Mouse (Mus musculus) CH12.LX (cell line): ENCODE measurements around the gene Zdhhc11. TPM values are rescaled to one million over a fixed set of nuclear protein-coding genes. Genes with fewer than 3 reads are reported as not detected.

Experiments
- DNase-seq: peaks from one replicate; pipeline ENCODE4 v3.0.0-alpha.2; 2013; ENCODE audit errors: extremely low read depth
- H3K27ac ChIP-seq: 2 replicates; pipeline ENCODE4 v1.5.1; 2012; ENCODE audit warnings: low read depth, mild to moderate bottlenecking, control low read depth, moderate library complexity; ENCODE audit not compliant: insufficient read depth
- H3K27me3 ChIP-seq: replicated peaks from 2 replicates; pipeline ENCODE3; 2012; ENCODE audit warnings: inconsistent platforms
- H3K36me3 ChIP-seq, 2 experiments: replicated peaks in 1 of 2; 2 replicates each; pipeline versions ENCODE3 to v1.6.1; 2012; ENCODE audit warnings: inconsistent platforms in 1 of 2, low read length in 1 of 2, mild to moderate bottlenecking in 1 of 2, mixed read lengths in 1 of 2, moderate library complexity in 1 of 2; ENCODE audit not compliant: control insufficient read depth in 1 of 2, insufficient read depth in 1 of 2
- H3K4me1 ChIP-seq, 2 experiments: 2 replicates each; pipeline ENCODE4 v1.6.1; 2012; ENCODE audit warnings: inconsistent platforms in 1 of 2, moderate library complexity in 1 of 2; ENCODE audit not compliant: insufficient read depth in 2 of 2, control insufficient read depth in 1 of 2
- H3K4me2 ChIP-seq: 2 replicates; pipeline ENCODE4 v1.6.1; 2012; ENCODE audit warnings: low read depth, mild to moderate bottlenecking, control low read depth; ENCODE audit not compliant: poor library complexity, insufficient read depth, severe bottlenecking
- H3K4me3 ChIP-seq, 3 experiments: fragments of 150-350 bp in 1 of 3; sonication (generic) in 1 of 3; replicated peaks in 1 of 3; 2 replicates each; pipeline versions ENCODE3 to v1.5.1; 2011 to 2012; ENCODE audit warnings: low read depth in 2 of 3, low read length in 2 of 3, mild to moderate bottlenecking in 2 of 3, moderate library complexity in 2 of 3, control low read depth in 1 of 3, improper control_type of control experiment in 1 of 3, inconsistent platforms in 1 of 3, mixed read lengths in 1 of 3; ENCODE audit not compliant: poor library complexity in 1 of 3
- H3K79me2 ChIP-seq: replicated peaks from 2 replicates; pipeline ENCODE4 v1.6.1; 2012; ENCODE audit warnings: mild to moderate bottlenecking, moderate library complexity; ENCODE audit not compliant: control insufficient read depth, poor library complexity, insufficient read depth, severe bottlenecking; ENCODE audit errors: extremely low read depth
- H3K9ac ChIP-seq: 2 replicates; pipeline ENCODE4 v1.6.1; 2012; ENCODE audit warnings: low read depth, mild to moderate bottlenecking, control low read depth, moderate library complexity; ENCODE audit not compliant: insufficient read depth
- H3K9me3 ChIP-seq: replicated peaks from 2 replicates; pipeline ENCODE3; 2012; ENCODE audit warnings: low read length, inconsistent platforms, mixed read lengths
- BHLHE40 ChIP-seq: IDR thresholded peaks from 2 replicates; pipeline ENCODE4 v1.6.1; 2011; ENCODE audit warnings: mild to moderate bottlenecking, low read depth, low read length, improper control_type of control experiment
- CHD1 ChIP-seq: IDR thresholded peaks from 2 replicates; pipeline ENCODE4 v1.6.1; 2012; ENCODE audit warnings: low read depth, low read length, improper control_type of control experiment, inconsistent platforms
- E2F4 ChIP-seq: IDR thresholded peaks from 2 replicates; pipeline ENCODE4 v1.6.1; 2011; ENCODE audit warnings: low read depth, low read length, improper control_type of control experiment; ENCODE audit not compliant: insufficient replicate concordance
- ELF1 ChIP-seq: IDR thresholded peaks from 2 replicates; pipeline ENCODE4 v1.6.1; 2014; ENCODE audit warnings: low read depth, mild to moderate bottlenecking, inconsistent platforms, low read length, improper control_type of control experiment
- EP300 ChIP-seq: IDR thresholded peaks from 2 replicates; pipeline ENCODE4 v1.6.1; 2011; ENCODE audit warnings: low read length, improper control_type of control experiment
- ETS1 ChIP-seq: conservative IDR thresholded peaks from 2 replicates; pipeline ENCODE4 v1.6.1; 2012; ENCODE audit warnings: low read depth, mild to moderate bottlenecking, inconsistent platforms, low read length, improper control_type of control experiment, moderate library complexity
- GABPA ChIP-seq: IDR thresholded peaks from 2 replicates; pipeline ENCODE4 v1.6.1; 2012; ENCODE audit warnings: low read depth, low read length, improper control_type of control experiment, inconsistent platforms; ENCODE audit not compliant: insufficient replicate concordance
- HCFC1 ChIP-seq: IDR thresholded peaks from 2 replicates; pipeline ENCODE4 v1.6.1; 2012; ENCODE audit warnings: low read depth, mild to moderate bottlenecking, inconsistent platforms, low read length, improper control_type of control experiment
- KAT2A ChIP-seq: IDR thresholded peaks from 2 replicates; pipeline ENCODE4 v1.6.1; 2012; ENCODE audit warnings: low read length, improper control_type of control experiment, inconsistent platforms; ENCODE audit not compliant: insufficient replicate concordance
- MAFK ChIP-seq: IDR thresholded peaks from 2 replicates; pipeline ENCODE4 v1.6.1; 2011; ENCODE audit warnings: low read length, improper control_type of control experiment; ENCODE audit not compliant: insufficient replicate concordance
- MAX ChIP-seq: IDR thresholded peaks from 2 replicates; pipeline ENCODE4 v1.6.1; 2011; ENCODE audit warnings: low read length, improper control_type of control experiment
- MAZ ChIP-seq: IDR thresholded peaks from 2 replicates; pipeline ENCODE4 v1.6.1; 2012; ENCODE audit warnings: low read depth, mild to moderate bottlenecking, inconsistent platforms, low read length, improper control_type of control experiment, moderate library complexity
- MEF2A ChIP-seq: IDR thresholded peaks from 2 replicates; pipeline ENCODE4 v1.6.1; 2014; ENCODE audit warnings: low read depth, mild to moderate bottlenecking, inconsistent platforms, low read length, improper control_type of control experiment, borderline replicate concordance
- MXI1 ChIP-seq: IDR thresholded peaks from 2 replicates; pipeline ENCODE4 v1.6.1; 2011; ENCODE audit warnings: mild to moderate bottlenecking, low read depth, low read length, improper control_type of control experiment
- MYC ChIP-seq: IDR thresholded peaks from 2 replicates; pipeline ENCODE4 v1.6.1; 2011; ENCODE audit warnings: low read depth, mild to moderate bottlenecking, improper control_type of control experiment, low read length
- NELFE ChIP-seq: IDR thresholded peaks from 2 replicates; pipeline ENCODE4 v1.6.1; 2011; ENCODE audit warnings: low read depth, low read length, improper control_type of control experiment
- NRF1 ChIP-seq: IDR thresholded peaks from 2 replicates; pipeline ENCODE4 v1.6.1; 2014; ENCODE audit warnings: low read depth, mild to moderate bottlenecking, inconsistent platforms, low read length, improper control_type of control experiment, moderate library complexity
- PAX5 ChIP-seq: IDR thresholded peaks from 2 replicates; pipeline ENCODE4 v1.6.1; 2012; ENCODE audit warnings: low read length, inconsistent platforms, mixed read lengths
- POLR2A ChIP-seq: IDR thresholded peaks from 2 replicates; pipeline ENCODE4 v1.6.1; 2011; ENCODE audit warnings: low read depth, mild to moderate bottlenecking, improper control_type of control experiment, low read length
- POLR2AphosphoS2 ChIP-seq: IDR thresholded peaks from 2 replicates; pipeline ENCODE4 v1.6.1; 2011; ENCODE audit warnings: low read depth, low read length, improper control_type of control experiment
- RAD21 ChIP-seq: IDR thresholded peaks from 2 replicates; pipeline ENCODE4 v1.6.1; 2011; ENCODE audit warnings: low read depth, mild to moderate bottlenecking, low read length, improper control_type of control experiment, moderate library complexity
- SIN3A ChIP-seq: IDR thresholded peaks from 2 replicates; pipeline ENCODE4 v1.6.1; 2012; ENCODE audit warnings: low read length, improper control_type of control experiment, inconsistent platforms
- TBP ChIP-seq: conservative IDR thresholded peaks from 2 replicates; pipeline ENCODE4 v1.6.1; 2011; ENCODE audit warnings: low read depth, low read length, improper control_type of control experiment
- ZNF384 ChIP-seq: IDR thresholded peaks from 2 replicates; pipeline ENCODE4 v1.6.1; 2012; ENCODE audit warnings: low read depth, low read length, improper control_type of control experiment, inconsistent platforms
- dilution Hi-C: fragments of 300-500 bp; cut with MboI; formaldehyde crosslinking; loops from 2 replicates; pipeline ENCODE4 v1.14.3; 2020; ENCODE audit warnings: low sequenced_read_pairs; ENCODE audit not compliant: extremely low pct_unique_long_range_greater_than_20kb, extremely low pct_ligation_motif_present
- in situ Hi-C: fragments of 300-500 bp; cut with MboI; formaldehyde crosslinking; loops from 3 replicates; pipeline ENCODE4 v1.14.3; 2019; ENCODE audit warnings: low sequenced_read_pairs, low pct_ligation_motif_present, low pct_unique_long_range_greater_than_20kb, mixed read lengths
- polyA plus RNA-seq: library from polyadenylated mRNA; unstranded; fragments of >175 nt; gene quantifications from 2 replicates; pipeline ENCODE4 v1.2.1, GENCODE M21; 2012; ENCODE audit warnings: low read depth; ENCODE audit not compliant: insufficient read length
- total RNA-seq, 2 experiments: library from RNA; depleted of rRNA; stranded (reverse); fragments of 300-350 nt in 1 of 2; fragments of >200 nt in 1 of 2; gene quantifications; 2 replicates each; pipeline ENCODE4 v1.2.3; 2012 to 2014

Zdhhc11 gene
- total and polyA plus RNA-seq, 3 experiments = not detected

- Histone ChIP-seq H3K27ac (no peak overlapping the region), H3K9ac (no peak overlapping the region)
These were observed 26.7 kb downstream of the Zdhhc11 start for GRCm38 (mm10) chr13:73990325-73990724.

DNA sequence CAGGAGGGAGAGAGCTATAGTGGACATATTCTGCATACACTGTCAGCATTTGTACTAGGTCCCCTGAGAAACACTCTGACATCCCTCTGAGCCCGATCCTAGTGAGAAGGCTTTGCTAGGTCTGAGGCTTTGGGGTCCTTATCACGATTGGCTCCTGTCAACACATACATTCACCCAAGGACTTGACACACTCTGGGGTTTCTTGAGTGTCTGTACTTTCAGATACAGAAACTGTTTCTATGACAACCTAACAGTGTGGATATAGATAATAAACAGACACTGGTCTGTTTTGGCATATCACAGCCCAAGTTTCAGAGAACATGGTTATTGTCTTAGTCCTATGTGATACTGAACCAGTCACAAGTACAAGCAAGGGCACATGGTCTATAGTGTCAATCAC, 27.1 kb downstream of the Zdhhc11 start:
- H3K9me3 ChIP-seq = no peaks in the 10 kb centered on the region
- no peak overlapping the region for H3K4me2 ChIP-seq
- H3K4me3 ChIP-seq = no peak overlapping the region
- H3K79me2 ChIP-seq = no peaks in the 10 kb centered on the region
- H3K27me3 ChIP-seq = no peaks in the 10 kb centered on the region
- dilution Hi-C loops = no loop called here
- H3K9ac ChIP-seq = no peak overlapping the region
- no peak for DNase-seq
- TF ChIP-seq E2F4 = no peak
- TF ChIP-seq POLR2AphosphoS2 = no peak
- TF ChIP-seq EP300 = no peak
- TF ChIP-seq MXI1 = no peak
- TF ChIP-seq ZNF384 = no peak
- TF ChIP-seq NELFE = no peak
- no peak for TF ChIP-seq TBP
- TF ChIP-seq SIN3A = no peak
- TF ChIP-seq MEF2A = no peak
- no peaks in the 10 kb centered on the region for H3K36me3 ChIP-seq
- H3K4me1 ChIP-seq = 0 out of 4 replicates have a peak, but pooled peaks cover 0 to 3% of the 10 kb centered on the region in 2 experiments
- H3K27ac ChIP-seq = no peak overlapping the region
- in situ Hi-C loops = no loop called here

More at GRCm38 (mm10) chr13:73990325-73990724, 26.7 kb downstream of the Zdhhc11 start:
- TF ChIP-seq MEF2A (no peak), MAX (no peak), RAD21 (no peak), POLR2A (no peak), HCFC1 (no peak), ELF1 (no peak), GABPA (no peak), CHD1 (no peak), MAZ (no peak), MAFK (no peak), EP300 (no peak), KAT2A (no peak), NRF1 (no peak), PAX5 (no peak), ETS1 (no peak), MYC (no peak), BHLHE40 (no peak)
- Histone ChIP-seq H3K36me3 (no peaks in the 10 kb centered on the region), H3K9me3 (no peaks in the 10 kb centered on the region), H3K4me1 (0 out of 4 replicates have a peak, but pooled peaks cover 0 to 3% of the 10 kb centered on the region in 2 experiments), H3K27me3 (no peaks in the 10 kb centered on the region), H3K4me2 (no peak overlapping the region), H3K4me3 (no peak overlapping the region), H3K79me2 (no peaks in the 10 kb centered on the region)
- dilution Hi-C loops = no loop called here
- in situ Hi-C loops = no loop called here
- DNase-seq = no peak
